Mouse (Mus musculus): Measurements from ENCODE around the gene Rnf145. TPM values are rescaled to one million over a fixed set of nuclear protein-coding genes. Genes with fewer than 3 reads are reported as not detected.

Gene Rnf145
- 100 to 1,000 TPM; 111 to 144 TPM for polyA plus RNA-seq (2017; shearing (Covaris generic))

GRCm38 (mm10) chr11:44518281-44519095 is at the start of gene Rnf145:
TSS of gene Rnf145 (plus strand) at chr11:44518964.

GRCm38 (mm10) chr11:44470432-44471336 is 48.1 kb upstream of the Rnf145 start, which contains the start of gene Ublcp1:
TSS of gene Ublcp1 (minus strand) at chr11:44470498.

Other genes starting within 250 kb of the Rnf145 start
- under 1 TPM; 0.41 to 0.75 TPM for gene Il12b, start 118.9 kb upstream of the Rnf145 start, polyA plus RNA-seq (2017; shearing (Covaris generic))
- gene Ublcp1, start 48.5 kb upstream of the Rnf145 start, polyA plus RNA-seq (2017; shearing (Covaris generic)), result 10 to 100 TPM; 40.3 to 41.0 TPM
- gene Ebf1, start 98.4 kb downstream of the Rnf145 start, polyA plus RNA-seq (2017; shearing (Covaris generic)), result 1 to 10 TPM; 1.2 to 3.5 TPM

Data from inflammation-experienced regulatory T-cells (primary cell).